Mouse (Mus musculus): ENCODE measurements around the gene Snrnp48. TPM values are rescaled to one million over a fixed set of nuclear protein-coding genes. Genes with fewer than 3 reads are reported as not detected.

Gene Snrnp48
- polyA plus RNA-seq, 1 experiment from 2014 or later = 36.4 TPM

DNA sequence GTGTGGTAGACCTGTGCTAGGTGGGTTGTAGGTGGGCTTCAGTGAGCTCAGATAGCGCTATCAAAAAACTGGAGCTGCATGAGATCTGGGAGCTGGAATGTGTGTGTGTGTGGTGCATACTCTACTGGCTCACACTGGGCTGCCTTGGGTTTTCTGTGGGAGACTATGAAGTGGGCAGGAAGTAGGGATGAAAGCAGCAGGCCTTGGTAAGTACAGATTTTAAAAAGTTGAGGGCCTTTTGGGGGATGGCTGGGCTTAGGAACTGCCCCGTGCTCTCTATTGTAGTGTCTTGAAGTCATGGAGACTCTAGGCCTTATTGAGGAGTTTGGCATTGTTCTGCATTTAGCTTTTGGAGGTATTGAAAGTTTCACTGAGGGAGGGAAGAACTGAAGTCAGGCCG, 13.9 kb downstream of the Snrnp48 start:
- 98% methylated on average over 3 of the region's 3 CpGs for WGBS
- peaks cover 42% of the 10 kb centered on the region for H3K36me3 ChIP-seq

DNA sequence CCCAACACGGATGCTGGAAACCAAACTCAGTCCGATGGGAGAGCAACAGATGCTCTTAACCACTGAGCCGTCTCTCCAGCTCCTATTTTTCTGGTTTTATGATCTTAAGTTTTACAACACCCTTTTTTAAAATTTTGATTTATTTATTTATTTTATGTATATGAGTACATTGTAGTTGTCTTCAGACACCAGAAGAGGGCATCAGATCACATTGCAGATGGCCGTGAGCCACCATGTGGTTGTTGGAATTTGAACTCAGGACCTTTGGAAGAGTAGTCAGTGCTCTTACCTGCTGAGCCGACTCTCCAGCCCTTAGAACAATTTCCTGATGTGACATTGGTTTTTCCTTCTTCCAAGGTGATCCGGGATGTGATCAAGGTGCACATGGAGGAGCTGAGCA, 15.6 kb downstream of the Snrnp48 start:
- 96% methylated on average over 6 of the region's 6 CpGs for WGBS
- no peak for ATAC-seq
- H3K27me3 ChIP-seq (replicated peaks) = no peaks in the 10 kb centered on the region
- no peak overlapping the region for H3K27ac ChIP-seq
- no peaks in the 10 kb centered on the region for H3K9me3 ChIP-seq
- H3K4me2 ChIP-seq (replicated peaks) = no peak overlapping the region
- H3K36me3 ChIP-seq = peaks cover 49% of the 10 kb centered on the region
- H3K4me3 ChIP-seq (replicated peaks) = no peak overlapping the region
- H3K4me1 ChIP-seq (replicated peaks) = no peaks in the 10 kb centered on the region
- H3K9ac ChIP-seq = no peak overlapping the region

More for the DNA sequence above, 13.9 kb downstream of the Snrnp48 start:
- Histone ChIP-seq H3K4me2 (replicated peaks) (no peak overlapping the region), H3K27ac (no peak overlapping the region), H3K9me3 (no peaks in the 10 kb centered on the region), H3K4me3 (replicated peaks) (no peak overlapping the region), H3K27me3 (replicated peaks) (no peaks in the 10 kb centered on the region), H3K9ac (no peak overlapping the region), H3K4me1 (replicated peaks) (no peaks in the 10 kb centered on the region)
- no peak for ATAC-seq

DNA sequence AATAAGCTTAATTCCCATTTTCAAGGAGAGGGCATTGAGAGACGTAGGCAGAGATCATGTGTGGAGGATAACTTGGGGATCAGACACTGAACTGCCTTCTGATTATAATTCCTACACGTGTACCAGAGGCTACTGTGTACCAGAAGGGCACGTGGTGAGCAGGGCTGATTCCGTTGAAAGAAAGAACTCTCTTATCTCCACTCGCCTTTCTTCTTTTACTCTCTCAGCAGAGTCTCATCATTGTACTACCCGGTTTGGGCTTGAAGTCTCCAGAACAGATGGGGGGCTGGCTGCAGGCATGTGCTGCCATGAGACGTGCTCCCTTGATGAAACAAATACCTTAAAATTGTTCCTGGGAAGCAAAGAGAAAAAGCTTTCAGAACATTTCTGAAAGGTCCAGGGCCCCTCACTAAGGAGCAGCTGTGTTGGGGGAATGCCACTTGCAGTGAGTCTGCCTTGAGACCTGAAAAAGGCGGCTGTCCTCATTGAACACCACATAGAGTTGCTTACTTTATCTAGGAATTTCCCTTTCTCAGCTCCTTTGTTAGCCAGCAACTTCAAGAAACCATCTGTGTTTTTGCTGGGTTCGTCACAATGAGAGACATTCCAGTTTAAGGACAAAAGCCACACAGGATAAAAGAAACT, 25.6 kb downstream of the Snrnp48 start:
- H3K27me3 ChIP-seq (replicated peaks) = no peaks in the 10 kb centered on the region
- H3K4me2 ChIP-seq (replicated peaks) = no peak overlapping the region
- WGBS = 83% methylated on average over 9 of the region's 9 CpGs
- H3K9me3 ChIP-seq = no peaks in the 10 kb centered on the region
- H3K9ac ChIP-seq = no peak overlapping the region
- ATAC-seq = no peak
- H3K4me1 ChIP-seq (replicated peaks) = no peaks in the 10 kb centered on the region
- no peak overlapping the region for H3K4me3 ChIP-seq (replicated peaks)
- H3K27ac ChIP-seq = no peak overlapping the region
- peaks cover 16% of the 10 kb centered on the region for H3K36me3 ChIP-seq

DNA sequence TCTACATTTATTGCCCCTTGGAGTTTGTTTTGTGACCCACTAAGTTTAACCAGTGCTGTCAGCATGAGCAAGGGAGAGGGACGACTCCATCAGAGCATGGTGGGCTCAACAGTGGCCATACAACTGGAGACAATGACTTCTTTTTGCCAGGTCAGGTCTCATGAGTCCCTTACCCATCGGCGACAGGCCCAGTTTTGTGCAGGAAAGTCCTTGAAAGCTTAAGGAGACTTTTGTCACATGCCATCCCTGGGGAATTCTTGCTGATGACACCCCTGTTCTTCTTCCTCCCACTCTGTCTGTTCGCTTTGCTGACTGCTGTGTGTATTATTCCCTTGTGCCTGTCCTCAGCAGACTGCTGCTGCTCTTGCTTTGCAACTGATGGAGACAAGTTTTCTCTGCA, 27.7 kb downstream of the Snrnp48 start:
- Histone ChIP-seq H3K27ac (no peak overlapping the region), H3K36me3 (peaks cover 10% of the 10 kb centered on the region), H3K9ac (no peak overlapping the region), H3K9me3 (no peaks in the 10 kb centered on the region), H3K27me3 (replicated peaks) (no peaks in the 10 kb centered on the region), H3K4me2 (replicated peaks) (no peak overlapping the region), H3K4me3 (replicated peaks) (no peak overlapping the region), H3K4me1 (replicated peaks) (no peaks in the 10 kb centered on the region)
- WGBS = 78% methylated on average over 4 of the region's 4 CpGs
- no peak for ATAC-seq

DNA sequence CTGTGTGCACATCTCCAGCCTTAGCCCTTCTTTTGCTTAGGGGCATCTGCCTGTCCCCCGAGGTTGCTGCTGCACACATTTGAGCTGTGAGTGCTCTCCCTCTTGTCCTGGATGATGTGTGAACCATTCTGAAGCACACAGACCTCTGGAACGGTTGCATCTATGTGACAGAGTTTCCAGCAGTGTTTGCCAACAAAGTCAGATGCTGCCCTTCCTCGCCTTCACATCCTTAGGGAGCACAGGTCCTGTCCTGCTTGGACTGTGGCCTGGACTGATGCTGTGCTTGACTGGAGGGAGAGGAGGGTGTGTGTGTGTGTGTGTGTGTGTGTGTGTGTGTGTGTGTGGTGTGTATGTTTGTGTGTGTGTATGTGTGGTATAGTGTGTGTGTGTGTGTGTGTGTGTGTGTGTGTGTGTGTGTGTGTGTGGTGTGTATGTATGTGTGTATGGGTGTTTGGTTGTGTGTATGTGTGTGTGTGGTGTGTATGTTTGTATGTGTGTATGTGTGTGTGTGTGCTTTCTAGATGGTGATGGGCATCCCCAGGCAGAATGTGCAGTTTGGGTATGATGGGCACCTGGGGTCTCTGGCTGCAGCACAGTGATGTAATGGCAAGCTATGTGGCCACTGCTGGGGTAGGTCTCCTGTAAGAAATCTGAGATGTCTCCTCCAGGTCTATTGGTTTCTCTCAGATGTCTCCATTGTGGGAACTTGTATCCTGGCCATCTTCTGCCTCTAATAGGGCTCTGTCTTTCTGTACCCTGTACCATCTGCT, 28.3 kb downstream of the Snrnp48 start:
- H3K9me3 ChIP-seq = no peaks in the 10 kb centered on the region
- 65% methylated on average over 3 of the region's 3 CpGs for WGBS
- no peak overlapping the region for H3K9ac ChIP-seq
- H3K4me2 ChIP-seq (replicated peaks) = no peak overlapping the region
- H3K27ac ChIP-seq = no peak overlapping the region
- no peak for ATAC-seq
- H3K4me1 ChIP-seq (replicated peaks) = no peaks in the 10 kb centered on the region
- H3K4me3 ChIP-seq (replicated peaks) = no peak overlapping the region
- no peaks in the 10 kb centered on the region for H3K27me3 ChIP-seq (replicated peaks)
- H3K36me3 ChIP-seq = peaks cover 9% of the 10 kb centered on the region

DNA sequence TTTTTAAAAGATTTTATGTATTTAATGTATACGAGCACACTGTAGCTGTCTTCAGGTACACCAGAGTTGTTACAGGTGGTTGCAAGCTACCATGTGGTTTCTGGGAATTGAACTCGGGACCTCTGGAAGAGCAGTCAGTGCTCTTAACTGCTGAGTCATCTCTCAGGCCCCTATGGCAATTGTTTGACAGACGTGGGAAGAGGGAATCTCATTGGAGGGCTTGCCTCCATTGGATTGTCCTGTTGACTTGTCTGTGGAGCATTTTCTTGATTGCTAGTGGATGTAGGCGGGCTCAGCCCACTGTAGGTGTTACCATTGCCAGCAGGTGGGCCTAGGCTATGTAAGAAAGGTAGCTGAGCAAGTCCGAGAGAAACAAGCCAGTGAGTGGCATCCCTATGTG, 29.9 kb downstream of the Snrnp48 start:
- ATAC-seq = no peak
- Histone ChIP-seq H3K4me1 (replicated peaks) (no peaks in the 10 kb centered on the region), H3K27me3 (replicated peaks) (no peaks in the 10 kb centered on the region), H3K9ac (no peak overlapping the region), H3K9me3 (no peaks in the 10 kb centered on the region), H3K4me3 (replicated peaks) (no peak overlapping the region), H3K36me3 (no peaks in the 10 kb centered on the region), H3K27ac (no peak overlapping the region), H3K4me2 (replicated peaks) (no peak overlapping the region)
- WGBS = 72% methylated on average over 5 of the region's 5 CpGs

DNA sequence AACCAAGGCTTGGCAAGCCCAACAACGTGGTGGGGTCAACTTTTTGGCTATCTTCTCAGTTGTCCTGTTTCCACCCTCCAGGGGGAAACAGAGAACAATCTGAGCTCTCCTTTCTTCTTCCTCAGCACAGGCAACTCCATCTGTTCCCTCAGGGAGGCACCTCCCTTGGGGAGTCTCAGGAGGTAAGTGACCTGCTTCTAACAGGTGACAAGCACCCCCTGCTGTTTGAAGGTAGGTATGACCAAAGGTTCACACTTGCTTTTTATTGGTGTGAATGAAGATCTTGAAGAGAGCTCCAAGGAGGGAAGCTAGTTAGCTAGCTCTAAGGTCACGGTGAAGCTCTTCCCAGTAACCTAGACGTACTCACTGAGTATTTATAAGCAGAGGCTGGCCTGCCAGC, 30.6 kb downstream of the Snrnp48 start:
- WGBS = 74% methylated on average over 3 of the region's 3 CpGs
- Histone ChIP-seq H3K27ac (no peak overlapping the region), H3K4me1 (replicated peaks) (no peaks in the 10 kb centered on the region), H3K4me2 (replicated peaks) (no peak overlapping the region), H3K9ac (no peak overlapping the region), H3K27me3 (replicated peaks) (no peaks in the 10 kb centered on the region), H3K9me3 (no peaks in the 10 kb centered on the region), H3K4me3 (replicated peaks) (no peak overlapping the region), H3K36me3 (no peaks in the 10 kb centered on the region)
- ATAC-seq = no peak

DNA sequence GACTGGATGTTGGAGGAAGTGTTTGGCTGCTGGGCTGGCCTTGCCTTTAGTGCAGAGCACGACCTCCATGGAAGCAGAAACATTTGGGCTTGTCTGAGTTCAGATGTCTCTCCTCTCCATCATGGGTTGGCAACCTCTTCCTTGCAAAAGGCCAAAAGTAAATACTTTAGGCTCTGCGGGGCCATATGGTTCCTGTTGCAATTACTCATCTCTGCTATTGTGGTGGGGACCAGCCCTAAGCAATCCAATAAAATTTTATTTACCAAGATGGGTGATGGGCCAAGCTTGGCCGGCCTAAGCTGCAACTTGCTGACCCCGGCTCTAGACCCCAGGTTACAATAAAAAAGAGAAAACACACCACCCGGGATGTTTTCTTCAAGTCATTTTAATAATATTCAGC, 43.4 kb downstream of the Snrnp48 start:
- WGBS = 37% methylated on average over 5 of the region's 5 CpGs
- ATAC-seq = no peak; the same call in 1 of the 2 replicates
- H3K9me3 ChIP-seq = no peaks in the 10 kb centered on the region
- no peaks in the 10 kb centered on the region for H3K36me3 ChIP-seq
- no peaks in the 10 kb centered on the region for H3K27me3 ChIP-seq (replicated peaks)
- H3K27ac ChIP-seq = no peak overlapping the region
- H3K4me2 ChIP-seq (replicated peaks) = no peak overlapping the region
- no peak overlapping the region for H3K4me3 ChIP-seq (replicated peaks)
- H3K4me1 ChIP-seq (replicated peaks) = no peaks in the 10 kb centered on the region; the same call in 1 of the 2 replicates
- H3K9ac ChIP-seq = no peak overlapping the region

DNA sequence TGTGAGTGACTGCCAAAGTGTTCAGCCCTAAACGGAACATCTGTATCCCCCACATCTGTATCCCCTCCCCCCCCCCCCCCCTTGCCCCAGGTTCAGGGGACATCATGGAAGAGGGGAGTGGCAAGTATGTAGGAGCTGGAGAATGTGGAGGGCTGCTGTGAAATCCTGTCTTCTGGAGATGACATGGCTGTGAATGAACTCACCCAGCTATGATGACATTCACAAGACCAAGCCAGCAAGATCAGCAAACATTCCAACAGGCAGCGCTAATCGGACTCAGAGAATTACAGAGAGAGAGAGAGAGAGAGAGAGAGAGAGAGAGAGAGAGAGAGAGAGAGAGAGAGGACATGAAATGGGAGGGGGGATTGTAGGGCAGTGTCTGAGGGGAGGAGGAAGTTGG, 46.5 kb downstream of the Snrnp48 start:
- Histone ChIP-seq H3K36me3 (no peaks in the 10 kb centered on the region), H3K4me1 (replicated peaks) (peaks cover 4% of the 10 kb centered on the region; the same call in 1 of the 2 replicates), H3K9ac (no peak overlapping the region), H3K4me3 (replicated peaks) (no peak overlapping the region), H3K4me2 (replicated peaks) (no peak overlapping the region), H3K27ac (no peak overlapping the region), H3K27me3 (replicated peaks) (no peaks in the 10 kb centered on the region), H3K9me3 (no peaks in the 10 kb centered on the region)
- ATAC-seq = no peak
- WGBS = 43% methylated on average over 3 of the region's 3 CpGs

DNA sequence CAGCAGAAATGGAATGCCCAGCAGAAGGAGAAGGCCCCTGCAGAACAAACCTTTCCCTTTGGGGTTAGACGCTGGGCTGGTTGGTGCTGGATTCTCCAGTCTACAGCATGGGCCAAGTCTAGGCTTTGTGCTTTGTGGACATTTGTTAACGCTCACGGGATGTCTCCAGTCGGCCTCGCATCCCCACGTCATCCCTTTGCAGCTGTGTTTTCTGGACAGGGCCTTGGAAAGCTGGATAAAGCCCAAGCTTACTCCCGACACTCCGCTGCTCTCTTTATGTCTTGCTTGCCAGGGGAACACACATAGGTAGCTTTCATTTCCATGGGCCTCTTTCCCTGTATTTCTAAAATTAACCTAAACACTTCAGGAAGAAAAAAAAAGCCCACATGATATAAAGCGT, 49.0 kb downstream of the Snrnp48 start:
- H3K9me3 ChIP-seq = no peaks in the 10 kb centered on the region
- H3K9ac ChIP-seq = no peak overlapping the region
- no peaks in the 10 kb centered on the region for H3K27me3 ChIP-seq (replicated peaks)
- H3K36me3 ChIP-seq = no peaks in the 10 kb centered on the region
- 61% methylated on average over 9 of the region's 9 CpGs for WGBS
- no peak for ATAC-seq
- H3K4me1 ChIP-seq (replicated peaks) = 0 out of 2 replicates have a peak, but pooled peaks cover 4% of the 10 kb centered on the region
- H3K4me2 ChIP-seq (replicated peaks) = no peak overlapping the region
- H3K4me3 ChIP-seq (replicated peaks) = no peak overlapping the region
- peak overlapping the region; percentile 28; the same call in 1 of the 2 replicates for H3K27ac ChIP-seq

DNA sequence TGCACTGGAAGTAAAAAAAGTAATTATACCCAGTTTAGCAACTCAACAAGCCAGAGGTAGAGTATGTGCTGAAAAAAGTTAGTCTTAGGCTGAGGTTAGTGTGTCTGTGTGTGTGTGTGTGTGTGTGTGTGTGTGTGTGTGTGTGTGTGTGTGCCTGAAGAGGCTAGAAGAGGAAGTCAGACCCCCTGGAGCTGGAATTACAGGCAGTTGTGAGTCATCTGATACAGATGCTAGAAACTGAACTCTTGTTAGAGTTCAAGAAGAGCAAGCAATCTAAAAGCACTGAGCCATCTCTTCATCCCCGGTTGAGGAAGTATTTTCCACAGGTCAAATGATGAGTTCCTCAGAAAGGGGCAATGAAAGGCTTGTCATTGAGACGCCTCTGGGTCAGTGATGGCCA, 54.2 kb downstream of the Snrnp48 start:
- H3K4me3 ChIP-seq (replicated peaks) = no peak overlapping the region
- no peak overlapping the region for H3K27ac ChIP-seq
- WGBS = 76% methylated on average over 2 of the region's 2 CpGs
- H3K36me3 ChIP-seq = no peaks in the 10 kb centered on the region
- H3K27me3 ChIP-seq (replicated peaks) = no peaks in the 10 kb centered on the region
- no peak for ATAC-seq
- H3K9me3 ChIP-seq = no peaks in the 10 kb centered on the region
- H3K9ac ChIP-seq = no peak overlapping the region
- no peaks in the 10 kb centered on the region for H3K4me1 ChIP-seq (replicated peaks)
- no peak overlapping the region for H3K4me2 ChIP-seq (replicated peaks)

DNA sequence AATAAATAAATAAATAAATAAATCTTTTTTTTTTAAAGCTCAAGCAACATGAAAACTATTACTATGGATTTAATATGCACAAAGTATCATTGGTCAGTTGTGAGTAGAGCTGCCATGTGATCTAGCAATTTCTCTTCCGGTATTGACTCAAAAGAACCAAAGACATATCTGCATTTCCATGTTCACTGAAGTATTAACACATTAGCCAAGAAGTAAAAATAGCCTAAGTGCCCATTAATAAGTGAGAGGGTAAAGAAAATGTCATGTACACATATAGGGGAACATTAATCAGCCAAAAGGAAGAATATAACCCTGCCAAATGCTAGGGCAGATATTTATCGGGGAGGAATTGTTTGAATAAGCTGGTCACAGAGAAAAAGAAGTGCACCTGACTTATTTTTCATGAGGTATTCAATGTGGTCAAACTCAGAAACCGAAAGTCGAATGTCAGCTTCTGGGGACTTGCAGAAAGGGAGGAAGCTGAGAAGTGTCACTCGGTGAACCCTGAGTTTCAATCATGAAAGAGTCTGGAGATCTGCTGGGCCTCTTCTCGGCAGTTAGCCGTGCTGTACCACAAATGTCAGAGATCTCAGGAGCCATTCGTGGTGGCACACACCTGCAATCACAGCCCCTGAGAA, 64.4 kb downstream of the Snrnp48 start:
- H3K9ac ChIP-seq = no peak overlapping the region
- H3K9me3 ChIP-seq = no peaks in the 10 kb centered on the region
- 80% methylated on average over 8 of the region's 8 CpGs for WGBS
- H3K4me1 ChIP-seq (replicated peaks) = no peaks in the 10 kb centered on the region
- no peak for ATAC-seq
- no peak overlapping the region for H3K27ac ChIP-seq
- no peaks in the 10 kb centered on the region for H3K27me3 ChIP-seq (replicated peaks)
- no peaks in the 10 kb centered on the region for H3K36me3 ChIP-seq
- no peak overlapping the region for H3K4me3 ChIP-seq (replicated peaks)
- H3K4me2 ChIP-seq (replicated peaks) = no peak overlapping the region
